Mouse (Mus musculus): ENCODE data around the gene Dmbt1. TPM values are rescaled to one million over a fixed set of nuclear protein-coding genes. Genes with fewer than 3 reads are reported as not detected.

Dmbt1 gene
- total and polyA plus RNA-seq, 3 experiments, result under 0.01 TPM; not detected in 2

DNA sequence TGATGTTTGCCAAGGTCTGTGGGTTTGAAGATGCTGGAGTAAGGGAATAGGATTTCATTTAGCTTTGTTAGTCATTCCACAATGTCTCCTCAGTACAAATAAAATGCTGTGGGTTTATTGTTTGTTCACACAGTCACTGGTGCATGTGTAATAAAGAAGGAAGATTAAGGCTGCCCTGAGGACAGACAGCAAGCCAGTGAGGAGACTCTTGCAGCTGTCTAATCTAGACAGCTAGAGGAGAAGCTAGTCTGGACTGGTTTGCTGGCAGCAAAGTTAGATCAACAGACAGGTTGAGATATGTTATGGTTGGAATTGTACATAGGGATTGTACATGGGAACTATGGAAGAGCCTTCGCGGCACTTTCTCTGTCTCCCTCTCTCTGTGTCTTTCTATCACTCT, 24.6 kb upstream of the Dmbt1 start:
- Histone ChIP-seq H3K4me1 (ENCODE audit: insufficient read depth, low read depth, low read length) (no peaks in the 10 kb centered on the region), H3K9me3 (replicated peaks) (peaks cover 33% of the 10 kb centered on the region), H3K36me3 (replicated peaks) (no peaks in the 10 kb centered on the region), H3K4me3 (ENCODE audit: low read depth, low read length) (no peak overlapping the region), H3K27me3 (ENCODE audit: insufficient read depth, low read length) (no peaks in the 10 kb centered on the region)
- ATAC-seq (ENCODE audit: extremely low read depth, insufficient number of reproducible peaks, low FRiP score, poor library complexity, severe bottlenecking) (no peak), DNase-seq (ENCODE audit: low spot score) (no peak)
- TF ChIP-seq GATA2 (IDR thresholded peaks at IDR 0.05; ENCODE audit: borderline replicate concordance, low read depth, low read length), result no peak
- TF ChIP-seq CTCF (IDR thresholded peaks at IDR 0.05; ENCODE audit: low read depth, low read length), result no peak
- TF ChIP-seq TAL1 (conservative IDR thresholded peaks at IDR 0.05; ENCODE audit: low read depth, low read length), result no peak
- TF ChIP-seq POLR2AphosphoS5 (IDR thresholded peaks at IDR 0.05; ENCODE audit: insufficient replicate concordance, low read depth, low read length), result no peak
- no peak for TF ChIP-seq GATA1 (IDR thresholded peaks at IDR 0.05; ENCODE audit: borderline replicate concordance, low read length)

DNA sequence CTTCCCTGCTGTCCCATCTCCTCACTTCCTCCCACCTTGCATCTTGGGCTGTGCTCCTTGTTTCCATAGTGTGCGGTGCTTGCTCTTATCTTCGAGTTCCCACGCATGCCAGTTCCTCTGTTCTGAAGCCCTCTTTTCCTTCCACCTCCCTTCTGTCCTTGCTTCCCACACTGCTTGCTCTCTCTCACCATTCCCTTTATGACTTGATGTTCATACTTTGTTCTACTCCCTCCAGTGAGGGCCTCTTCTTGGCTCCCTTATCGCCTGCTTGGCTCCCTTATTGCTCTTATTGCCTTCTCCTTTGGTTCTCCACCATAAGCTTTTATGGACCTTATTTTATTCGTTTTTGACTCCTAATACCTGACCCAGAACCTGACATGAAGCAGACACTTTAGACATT, 22.7 kb upstream of the Dmbt1 start:
- no peak for DNase-seq (ENCODE audit: low spot score)
- no peaks in the 10 kb centered on the region for H3K36me3 ChIP-seq (replicated peaks)
- no peaks in the 10 kb centered on the region for H3K27me3 ChIP-seq (ENCODE audit: insufficient read depth, low read length)
- ATAC-seq (ENCODE audit: extremely low read depth, insufficient number of reproducible peaks, low FRiP score, poor library complexity, severe bottlenecking), result no peak
- no peaks in the 10 kb centered on the region for H3K4me1 ChIP-seq (ENCODE audit: insufficient read depth, low read depth, low read length)
- H3K4me3 ChIP-seq (ENCODE audit: low read depth, low read length), result no peak overlapping the region
- TF ChIP-seq POLR2AphosphoS5 (IDR thresholded peaks at IDR 0.05; ENCODE audit: insufficient replicate concordance, low read depth, low read length) (no peak), GATA1 (IDR thresholded peaks at IDR 0.05; ENCODE audit: borderline replicate concordance, low read length) (no peak)
- H3K9me3 ChIP-seq (replicated peaks), result peaks cover 22% of the 10 kb centered on the region

DNA sequence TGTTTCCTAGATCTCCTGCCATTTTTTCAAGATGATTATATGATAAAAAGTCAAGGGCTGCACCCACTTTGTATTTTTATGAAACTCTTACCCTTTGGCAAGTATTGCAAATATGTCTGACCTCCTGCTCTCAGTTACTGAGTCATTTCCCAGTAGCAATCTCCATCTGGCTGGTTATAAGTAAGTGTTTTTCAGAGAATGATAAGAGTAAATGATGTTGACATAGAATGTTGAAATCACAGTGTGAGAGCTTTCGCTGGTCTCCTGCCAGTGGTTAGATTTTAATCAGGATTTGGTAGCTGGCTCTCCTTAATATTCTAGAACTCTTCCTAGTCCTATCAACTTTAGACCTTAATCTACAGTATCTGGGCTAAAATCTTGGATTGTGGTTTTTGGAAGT, 20.0 kb upstream of the Dmbt1 start:
- H3K4me1 ChIP-seq (ENCODE audit: insufficient read depth, low read depth, low read length), result no peaks in the 10 kb centered on the region
- no peaks in the 10 kb centered on the region for H3K36me3 ChIP-seq (replicated peaks)
- DNase-seq (ENCODE audit: low spot score) (no peak), ATAC-seq (ENCODE audit: extremely low read depth, insufficient number of reproducible peaks, low FRiP score, poor library complexity, severe bottlenecking) (no peak)
- no peaks in the 10 kb centered on the region for H3K27me3 ChIP-seq (ENCODE audit: insufficient read depth, low read length)
- TF ChIP-seq CTCF (IDR thresholded peaks at IDR 0.05; ENCODE audit: low read depth, low read length), result no peak
- H3K4me3 ChIP-seq (ENCODE audit: low read depth, low read length), result no peak overlapping the region
- peaks cover 6% of the 10 kb centered on the region for H3K9me3 ChIP-seq (replicated peaks)

DNA sequence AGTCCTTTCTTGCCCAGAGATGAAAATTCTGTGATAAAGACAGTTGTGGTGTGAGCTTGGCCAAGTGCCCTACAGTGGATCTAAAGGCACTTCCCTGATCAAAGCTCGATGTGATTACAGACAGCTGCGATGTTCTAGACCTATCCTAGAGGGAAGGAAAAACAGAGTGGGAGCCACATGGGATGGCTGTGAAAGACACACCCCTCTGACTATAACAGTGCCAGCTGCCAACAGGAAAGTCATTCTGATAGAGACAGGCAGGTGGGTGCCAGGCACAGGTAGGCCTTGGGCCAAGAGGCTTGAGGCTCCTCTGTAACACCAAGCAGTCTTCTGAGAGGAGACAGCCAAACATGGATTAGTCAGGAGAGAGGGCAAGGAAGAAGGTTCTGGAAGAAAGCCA, 12.7 kb upstream of the Dmbt1 start:
- no peak overlapping the region for H3K4me3 ChIP-seq (ENCODE audit: low read depth, low read length)
- no peaks in the 10 kb centered on the region for H3K36me3 ChIP-seq (replicated peaks)
- H3K9me3 ChIP-seq (replicated peaks), result peaks cover 18% of the 10 kb centered on the region
- no peak for DNase-seq (ENCODE audit: low spot score)
- no peaks in the 10 kb centered on the region for H3K27me3 ChIP-seq (ENCODE audit: insufficient read depth, low read length)
- no peaks in the 10 kb centered on the region for H3K4me1 ChIP-seq (ENCODE audit: insufficient read depth, low read depth, low read length)
- TF ChIP-seq POLR2AphosphoS5 (IDR thresholded peaks at IDR 0.05; ENCODE audit: insufficient replicate concordance, low read depth, low read length), result no peak
- TF ChIP-seq CTCF (IDR thresholded peaks at IDR 0.05; ENCODE audit: low read depth, low read length), result no peak
- TF ChIP-seq TAL1 (conservative IDR thresholded peaks at IDR 0.05; ENCODE audit: low read depth, low read length), result no peak
- TF ChIP-seq GATA1 (IDR thresholded peaks at IDR 0.05; ENCODE audit: borderline replicate concordance, low read length), result no peak
- TF ChIP-seq GATA2 (IDR thresholded peaks at IDR 0.05; ENCODE audit: borderline replicate concordance, low read depth, low read length), result no peak
- ATAC-seq (ENCODE audit: extremely low read depth, insufficient number of reproducible peaks, low FRiP score, poor library complexity, severe bottlenecking), result no peak

DNA sequence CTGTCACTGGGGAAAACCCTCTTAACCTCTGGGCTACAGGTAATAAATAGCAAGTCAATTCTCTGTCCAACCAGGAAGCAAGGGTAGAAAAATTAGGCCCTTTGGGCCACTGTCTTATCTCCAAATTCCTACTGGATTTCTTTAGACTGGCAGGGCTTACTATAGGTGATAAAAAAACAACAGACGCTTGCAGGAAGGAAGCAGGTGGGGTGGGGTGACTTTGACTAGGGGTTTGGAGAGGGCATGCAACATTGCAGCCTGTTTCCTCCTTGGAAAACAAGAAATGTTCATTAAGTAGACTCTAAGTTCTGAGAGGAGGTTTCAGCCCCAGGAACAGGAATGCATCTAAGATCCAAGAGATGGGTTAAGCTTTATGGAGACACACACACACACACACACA, 7.0 kb upstream of the Dmbt1 start:
- Histone ChIP-seq H3K27me3 (ENCODE audit: insufficient read depth, low read length) (no peaks in the 10 kb centered on the region), H3K9me3 (replicated peaks) (peaks cover 45% of the 10 kb centered on the region), H3K36me3 (replicated peaks) (no peaks in the 10 kb centered on the region), H3K4me1 (ENCODE audit: insufficient read depth, low read depth, low read length) (no peaks in the 10 kb centered on the region), H3K4me3 (ENCODE audit: low read depth, low read length) (no peak overlapping the region)
- TF ChIP-seq TAL1 (conservative IDR thresholded peaks at IDR 0.05; ENCODE audit: low read depth, low read length) (no peak), CTCF (IDR thresholded peaks at IDR 0.05; ENCODE audit: low read depth, low read length) (no peak), GATA2 (IDR thresholded peaks at IDR 0.05; ENCODE audit: borderline replicate concordance, low read depth, low read length) (no peak), GATA1 (IDR thresholded peaks at IDR 0.05; ENCODE audit: borderline replicate concordance, low read length) (no peak), POLR2AphosphoS5 (IDR thresholded peaks at IDR 0.05; ENCODE audit: insufficient replicate concordance, low read depth, low read length) (no peak)
- ATAC-seq (ENCODE audit: extremely low read depth, insufficient number of reproducible peaks, low FRiP score, poor library complexity, severe bottlenecking), result no peak
- DNase-seq (ENCODE audit: low spot score), result no peak

DNA sequence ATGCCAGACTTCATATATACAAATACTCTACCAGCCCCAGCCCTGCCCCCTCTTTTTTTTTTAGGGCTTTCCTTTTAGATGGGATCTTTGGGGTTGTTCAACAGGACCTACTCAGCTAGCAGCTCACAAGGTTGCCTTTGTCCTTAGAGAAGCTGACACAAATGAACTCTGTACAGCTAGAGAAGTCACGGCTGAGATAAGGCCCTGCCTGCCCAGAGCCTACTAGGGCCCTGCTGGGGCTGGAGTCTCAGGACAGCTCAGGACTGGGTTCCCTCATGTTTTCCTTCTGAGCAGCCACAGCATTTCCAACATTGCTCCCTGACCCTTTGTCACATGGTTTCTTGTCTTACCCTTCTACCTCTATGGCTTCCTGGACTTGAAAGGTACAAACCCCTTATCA, 4.3 kb upstream of the Dmbt1 start:
- Histone ChIP-seq H3K4me1 (ENCODE audit: insufficient read depth, low read depth, low read length) (no peaks in the 10 kb centered on the region), H3K4me3 (ENCODE audit: low read depth, low read length) (no peak overlapping the region), H3K27me3 (ENCODE audit: insufficient read depth, low read length) (no peaks in the 10 kb centered on the region), H3K36me3 (replicated peaks) (no peaks in the 10 kb centered on the region), H3K9me3 (replicated peaks) (peaks cover 63% of the 10 kb centered on the region)
- DNase-seq (ENCODE audit: low spot score) (no peak), ATAC-seq (ENCODE audit: extremely low read depth, insufficient number of reproducible peaks, low FRiP score, poor library complexity, severe bottlenecking) (no peak)
- TF ChIP-seq GATA2 (IDR thresholded peaks at IDR 0.05; ENCODE audit: borderline replicate concordance, low read depth, low read length), result no peak
- TF ChIP-seq POLR2AphosphoS5 (IDR thresholded peaks at IDR 0.05; ENCODE audit: insufficient replicate concordance, low read depth, low read length), result no peak
- no peak for TF ChIP-seq GATA1 (IDR thresholded peaks at IDR 0.05; ENCODE audit: borderline replicate concordance, low read length)
- TF ChIP-seq CTCF (IDR thresholded peaks at IDR 0.05; ENCODE audit: low read depth, low read length), result no peak
- no peak for TF ChIP-seq TAL1 (conservative IDR thresholded peaks at IDR 0.05; ENCODE audit: low read depth, low read length)

DNA sequence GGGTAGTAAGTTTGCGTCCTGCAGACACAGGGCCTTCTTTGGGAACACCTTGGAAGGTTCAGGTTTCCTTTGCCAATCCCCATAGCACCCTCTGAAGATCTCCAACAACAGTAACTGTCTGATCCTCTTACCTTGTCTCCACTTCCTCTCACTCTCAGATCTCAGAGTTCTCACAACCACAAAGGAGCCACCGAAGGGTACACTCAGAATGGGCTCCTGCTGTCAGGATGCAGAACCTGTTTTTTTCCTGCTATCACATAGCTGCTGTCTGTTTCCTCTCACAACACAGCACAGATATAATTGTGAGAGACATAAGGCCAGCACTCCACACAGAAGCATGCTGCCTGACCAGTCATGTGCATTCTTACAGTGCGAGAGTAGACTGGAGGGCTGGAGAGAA, 4.5 kb downstream of the Dmbt1 start:
- Histone ChIP-seq H3K36me3 (replicated peaks) (no peaks in the 10 kb centered on the region), H3K27me3 (ENCODE audit: insufficient read depth, low read length) (no peaks in the 10 kb centered on the region), H3K4me3 (ENCODE audit: low read depth, low read length) (no peak overlapping the region), H3K9me3 (replicated peaks) (peaks cover 63% of the 10 kb centered on the region), H3K4me1 (ENCODE audit: insufficient read depth, low read depth, low read length) (no peaks in the 10 kb centered on the region)
- no peak for DNase-seq (ENCODE audit: low spot score)
- TF ChIP-seq GATA1 (IDR thresholded peaks at IDR 0.05; ENCODE audit: borderline replicate concordance, low read length), result no peak
- no peak for TF ChIP-seq GATA2 (IDR thresholded peaks at IDR 0.05; ENCODE audit: borderline replicate concordance, low read depth, low read length)
- TF ChIP-seq POLR2AphosphoS5 (IDR thresholded peaks at IDR 0.05; ENCODE audit: insufficient replicate concordance, low read depth, low read length), result no peak
- no peak for TF ChIP-seq CTCF (IDR thresholded peaks at IDR 0.05; ENCODE audit: low read depth, low read length)
- no peak for TF ChIP-seq TAL1 (conservative IDR thresholded peaks at IDR 0.05; ENCODE audit: low read depth, low read length)
- ATAC-seq (ENCODE audit: extremely low read depth, insufficient number of reproducible peaks, low FRiP score, poor library complexity, severe bottlenecking), result no peak
